Mouse (Mus musculus): ENCODE data around the gene Srp54b.
"Not testable (repeated sequence)": the region's sequence is repeated elsewhere in the genome, so short reads cannot be mapped to it uniquely, and the experiment has no call there.

The Srp54b gene

DNA sequence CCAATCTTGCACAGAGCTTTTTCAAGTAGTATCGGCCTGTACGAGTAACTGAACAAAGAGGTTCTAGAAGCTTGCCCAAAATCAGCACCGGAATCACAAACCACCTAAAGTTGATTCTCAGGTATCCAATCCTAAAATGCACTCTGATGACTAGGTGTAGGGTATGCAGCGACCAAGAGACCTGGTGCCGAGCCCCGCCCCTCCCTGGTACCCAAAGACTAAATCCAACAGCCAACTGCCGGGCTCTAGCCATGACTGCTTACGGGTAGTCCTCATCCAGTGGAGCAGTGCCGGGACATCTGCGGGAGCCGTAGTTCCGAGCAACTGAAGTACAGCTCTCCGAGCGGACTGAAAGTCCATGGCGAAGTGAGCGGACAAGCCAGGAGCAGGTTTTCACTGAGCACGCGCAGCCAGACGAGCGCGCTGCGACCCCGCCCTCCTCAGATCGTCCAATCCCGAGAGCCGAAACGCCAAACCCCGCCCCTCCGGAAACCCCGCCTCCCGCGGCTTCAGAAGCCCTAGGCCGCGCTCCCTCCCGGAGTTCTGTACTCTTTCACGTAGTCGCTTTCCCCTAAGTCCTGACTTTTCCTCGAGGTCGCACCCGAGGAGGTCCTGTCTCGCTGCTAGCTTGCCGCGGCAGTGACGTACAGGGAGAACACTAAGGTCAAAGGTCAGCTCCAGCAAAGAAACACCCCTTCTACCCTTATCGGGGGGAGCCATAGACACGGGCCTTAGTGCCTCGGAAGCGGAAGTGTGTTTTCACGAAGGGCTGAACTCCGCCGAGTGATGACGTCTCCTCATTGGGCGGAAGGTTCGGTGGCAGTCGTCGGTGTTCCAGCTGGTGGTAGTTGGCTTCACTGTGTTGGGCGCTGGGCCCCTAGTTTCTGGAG is at the start of gene Srp54b:
Gene Srp54b (plus strand): TSS at position 546 of the 890 bp plus-strand sequence.
- not testable (repeated sequence) for DNase-seq (ENCODE audit: extremely low read depth, low read depth, low spot score)

DNA sequence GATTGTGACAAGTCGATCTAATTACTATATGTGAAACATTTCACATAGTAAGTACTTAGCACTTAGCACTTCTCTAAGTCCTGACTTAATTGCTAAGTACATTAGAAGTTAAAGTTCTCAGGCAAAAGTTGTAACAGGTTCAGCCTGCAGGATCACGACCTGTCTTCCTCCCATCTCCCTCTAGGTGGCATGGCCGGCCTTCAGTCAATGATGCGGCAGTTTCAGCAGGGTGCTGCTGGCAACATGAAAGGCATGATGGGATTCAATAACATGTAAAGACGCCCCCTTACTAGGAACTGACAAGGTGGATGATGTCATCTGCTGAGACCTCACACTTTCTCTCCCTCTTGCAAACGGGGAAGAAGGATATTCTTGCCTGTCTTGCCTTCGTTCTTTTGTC is 42.3 kb upstream of the Srp54b start:
- DNase-seq (ENCODE audit: extremely low read depth, low read depth, low spot score): not testable (repeated sequence)

DNA sequence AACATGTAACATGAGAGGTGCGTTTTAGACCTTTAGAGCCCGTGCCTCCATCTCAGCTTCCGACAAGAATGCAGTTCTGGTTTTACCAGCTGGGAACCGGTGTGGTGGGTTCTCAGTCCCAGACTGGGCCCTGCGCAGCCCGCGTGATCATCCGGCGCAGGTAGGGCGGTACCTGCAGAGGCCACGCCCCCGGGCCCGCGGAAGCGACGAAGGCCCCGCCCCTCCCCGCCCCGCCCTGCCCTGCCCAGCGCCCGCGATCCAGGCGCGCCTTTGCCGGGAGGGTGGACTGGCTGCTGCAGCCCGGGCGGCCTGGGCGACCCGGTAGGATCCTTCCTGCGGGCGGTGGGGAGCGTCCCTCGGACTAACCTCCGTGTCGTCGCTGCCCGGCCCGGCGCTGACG is 30.7 kb upstream of the Srp54b start, which contains the start of gene Fam177a:
Gene Fam177a (plus strand): TSS at position 228 of the 400 bp plus-strand sequence.
- not testable (repeated sequence) for DNase-seq (ENCODE audit: extremely low read depth, low read depth, low spot score)

DNA sequence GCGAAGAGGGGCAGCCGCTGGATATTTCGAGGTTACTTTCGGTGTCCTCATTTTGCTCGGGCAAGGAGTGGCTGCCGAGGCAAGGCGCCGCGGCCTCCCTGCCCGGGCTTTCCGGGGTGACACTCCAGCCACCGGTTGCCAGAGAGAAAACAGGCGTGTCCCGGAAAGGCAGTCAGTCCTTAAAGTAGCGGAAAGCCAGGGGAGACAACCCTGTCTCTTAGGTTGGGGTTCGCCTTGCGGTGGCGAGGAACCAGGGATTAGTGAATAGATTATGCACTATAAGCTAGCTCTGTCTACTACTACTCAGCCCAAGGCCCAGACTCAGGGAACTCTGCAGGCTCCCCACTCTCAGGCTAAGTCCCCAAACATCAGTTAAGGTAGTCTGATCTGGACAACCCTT is 30.2 kb upstream of the Srp54b start:
- DNase-seq (ENCODE audit: extremely low read depth, low read depth, low spot score): not testable (repeated sequence)

DNA sequence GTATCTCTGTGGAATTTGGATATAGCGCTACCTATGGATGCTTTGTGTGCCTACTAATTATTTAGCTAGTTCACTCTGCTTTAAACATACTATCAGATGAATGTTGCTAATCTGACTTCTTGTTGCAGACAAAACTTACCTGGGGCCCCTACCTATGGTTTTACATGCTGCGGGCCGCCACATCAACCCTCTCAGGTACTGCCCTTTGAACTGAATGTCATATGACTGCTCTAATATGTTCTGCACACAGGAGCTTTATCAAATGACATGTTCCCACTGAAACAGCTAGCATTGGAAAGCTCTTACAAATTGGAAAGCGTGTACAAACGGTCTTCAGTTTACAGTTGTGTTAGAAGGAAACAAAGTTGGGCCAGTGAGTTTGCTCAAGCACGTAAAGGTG is 19.4 kb upstream of the Srp54b start:
- DNase-seq (ENCODE audit: extremely low read depth, low read depth, low spot score): not testable (repeated sequence)

DNA sequence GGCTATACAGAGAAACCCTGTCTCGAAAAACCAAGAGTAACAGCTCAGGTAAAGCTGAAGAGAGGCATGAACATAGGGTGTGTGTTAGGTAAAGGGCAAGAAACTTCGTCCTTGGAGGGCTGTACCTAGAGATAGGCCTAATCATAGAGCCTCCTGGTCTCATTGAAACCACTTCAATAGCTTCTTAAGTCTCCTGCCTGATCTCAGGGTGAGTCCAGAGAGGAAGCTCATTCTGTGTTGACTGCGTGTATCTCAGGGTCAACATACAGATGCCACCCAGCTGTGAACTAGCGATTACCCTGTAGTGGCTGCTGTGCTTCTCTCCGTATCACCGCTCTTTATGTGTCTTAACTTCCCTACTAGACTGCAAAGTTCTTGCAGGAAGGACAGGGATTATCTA is 17.0 kb upstream of the Srp54b start:
- DNase-seq (ENCODE audit: extremely low read depth, low read depth, low spot score): not testable (repeated sequence)

DNA sequence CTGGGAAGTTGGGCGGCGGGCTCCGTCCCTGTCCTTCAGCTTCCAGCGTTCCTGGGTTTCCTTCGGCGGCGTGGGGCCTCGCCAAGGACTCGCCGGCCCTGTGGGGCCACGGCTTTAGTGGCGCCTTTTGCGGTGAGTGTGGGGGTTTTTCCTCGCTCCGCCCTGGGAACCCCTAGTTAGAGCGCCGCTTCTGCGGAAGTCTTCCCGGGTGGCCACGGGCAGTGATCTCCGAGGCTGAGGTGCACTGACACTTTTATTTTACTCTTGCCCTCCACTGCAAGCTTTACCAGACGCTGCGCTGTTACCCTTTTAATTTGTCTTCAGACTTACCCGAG is 512 bp downstream of the Srp54b start:
- not testable (repeated sequence) for DNase-seq (ENCODE audit: extremely low read depth, low read depth, low spot score)

DNA sequence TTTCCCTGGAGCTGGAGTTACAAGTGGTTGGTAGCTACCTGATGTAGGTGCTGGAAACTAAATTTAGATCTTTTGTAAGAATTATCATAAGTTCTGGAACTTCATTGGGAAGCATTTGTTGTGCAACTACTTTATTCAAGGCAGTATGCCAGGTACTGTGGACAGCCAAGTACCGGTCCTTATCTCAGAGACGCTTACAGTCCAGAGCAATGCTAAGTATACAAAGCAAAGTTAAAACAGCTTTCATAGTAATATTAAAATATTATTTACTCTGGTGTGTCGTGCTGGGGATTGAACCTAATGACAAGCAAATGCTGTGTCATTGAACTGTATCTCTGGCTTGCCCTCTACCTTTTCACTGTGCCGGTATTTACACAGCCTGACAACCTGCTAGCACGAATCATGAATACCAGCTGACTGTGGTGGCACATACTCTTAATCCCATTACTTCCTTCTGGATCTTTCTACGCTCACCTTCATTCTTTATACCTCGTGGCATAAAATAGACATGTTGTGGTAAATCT is 12.2 kb downstream of the Srp54b start:
- not testable (repeated sequence) for DNase-seq (ENCODE audit: extremely low read depth, low read depth, low spot score)

DNA sequence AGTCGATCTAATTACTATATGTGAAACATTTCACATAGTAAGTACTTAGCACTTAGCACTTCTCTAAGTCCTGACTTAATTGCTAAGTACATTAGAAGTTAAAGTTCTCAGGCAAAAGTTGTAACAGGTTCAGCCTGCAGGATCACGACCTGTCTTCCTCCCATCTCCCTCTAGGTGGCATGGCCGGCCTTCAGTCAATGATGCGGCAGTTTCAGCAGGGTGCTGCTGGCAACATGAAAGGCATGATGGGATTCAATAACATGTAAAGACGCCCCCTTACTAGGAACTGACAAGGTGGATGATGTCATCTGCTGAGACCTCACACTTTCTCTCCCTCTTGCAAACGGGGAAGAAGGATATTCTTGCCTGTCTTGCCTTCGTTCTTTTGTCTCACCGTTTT is 32.8 kb downstream of the Srp54b start:
- not testable (repeated sequence) for DNase-seq (ENCODE audit: extremely low read depth, low read depth, low spot score)

DNA sequence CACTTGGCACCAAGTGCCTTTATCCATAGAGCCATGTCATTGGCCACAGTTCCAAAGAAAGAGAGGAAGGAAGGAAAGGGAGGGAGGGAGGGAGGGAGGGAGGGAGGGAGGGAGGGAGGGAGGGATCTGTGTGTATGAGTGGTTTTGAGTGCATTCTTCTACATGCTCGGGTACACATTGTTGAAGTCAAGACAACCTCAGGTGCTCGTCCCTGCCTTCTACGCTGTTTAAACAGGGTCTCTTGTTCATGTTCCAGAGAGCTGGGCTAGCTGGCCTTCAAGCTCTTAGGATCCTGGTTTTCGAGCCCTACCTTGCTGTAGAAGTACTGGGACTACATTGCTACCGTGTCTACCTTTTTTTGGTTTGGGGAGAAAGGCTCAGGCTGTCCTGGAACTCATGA is 34.2 kb downstream of the Srp54b start:
- DNase-seq (ENCODE audit: extremely low read depth, low read depth, low spot score): not testable (repeated sequence)

DNA sequence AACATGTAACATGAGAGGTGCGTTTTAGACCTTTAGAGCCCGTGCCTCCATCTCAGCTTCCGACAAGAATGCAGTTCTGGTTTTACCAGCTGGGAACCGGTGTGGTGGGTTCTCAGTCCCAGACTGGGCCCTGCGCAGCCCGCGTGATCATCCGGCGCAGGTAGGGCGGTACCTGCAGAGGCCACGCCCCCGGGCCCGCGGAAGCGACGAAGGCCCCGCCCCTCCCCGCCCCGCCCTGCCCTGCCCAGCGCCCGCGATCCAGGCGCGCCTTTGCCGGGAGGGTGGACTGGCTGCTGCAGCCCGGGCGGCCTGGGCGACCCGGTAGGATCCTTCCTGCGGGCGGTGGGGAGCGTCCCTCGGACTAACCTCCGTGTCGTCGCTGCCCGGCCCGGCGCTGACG is 44.4 kb downstream of the Srp54b start, which contains the start of gene 1700047I17Rik2:
Gene 1700047I17Rik2 (plus strand): TSS at position 287 of the 400 bp plus-strand sequence.
- not testable (repeated sequence) for DNase-seq (ENCODE audit: extremely low read depth, low read depth, low spot score)

DNA sequence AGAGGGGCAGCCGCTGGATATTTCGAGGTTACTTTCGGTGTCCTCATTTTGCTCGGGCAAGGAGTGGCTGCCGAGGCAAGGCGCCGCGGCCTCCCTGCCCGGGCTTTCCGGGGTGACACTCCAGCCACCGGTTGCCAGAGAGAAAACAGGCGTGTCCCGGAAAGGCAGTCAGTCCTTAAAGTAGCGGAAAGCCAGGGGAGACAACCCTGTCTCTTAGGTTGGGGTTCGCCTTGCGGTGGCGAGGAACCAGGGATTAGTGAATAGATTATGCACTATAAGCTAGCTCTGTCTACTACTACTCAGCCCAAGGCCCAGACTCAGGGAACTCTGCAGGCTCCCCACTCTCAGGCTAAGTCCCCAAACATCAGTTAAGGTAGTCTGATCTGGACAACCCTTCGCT is 44.9 kb downstream of the Srp54b start:
- DNase-seq (ENCODE audit: extremely low read depth, low read depth, low spot score): not testable (repeated sequence)

DNA sequence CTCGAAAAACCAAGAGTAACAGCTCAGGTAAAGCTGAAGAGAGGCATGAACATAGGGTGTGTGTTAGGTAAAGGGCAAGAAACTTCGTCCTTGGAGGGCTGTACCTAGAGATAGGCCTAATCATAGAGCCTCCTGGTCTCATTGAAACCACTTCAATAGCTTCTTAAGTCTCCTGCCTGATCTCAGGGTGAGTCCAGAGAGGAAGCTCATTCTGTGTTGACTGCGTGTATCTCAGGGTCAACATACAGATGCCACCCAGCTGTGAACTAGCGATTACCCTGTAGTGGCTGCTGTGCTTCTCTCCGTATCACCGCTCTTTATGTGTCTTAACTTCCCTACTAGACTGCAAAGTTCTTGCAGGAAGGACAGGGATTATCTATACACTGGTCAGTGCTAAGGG is 58.0 kb downstream of the Srp54b start:
- DNase-seq (ENCODE audit: extremely low read depth, low read depth, low spot score): not testable (repeated sequence)

DNA sequence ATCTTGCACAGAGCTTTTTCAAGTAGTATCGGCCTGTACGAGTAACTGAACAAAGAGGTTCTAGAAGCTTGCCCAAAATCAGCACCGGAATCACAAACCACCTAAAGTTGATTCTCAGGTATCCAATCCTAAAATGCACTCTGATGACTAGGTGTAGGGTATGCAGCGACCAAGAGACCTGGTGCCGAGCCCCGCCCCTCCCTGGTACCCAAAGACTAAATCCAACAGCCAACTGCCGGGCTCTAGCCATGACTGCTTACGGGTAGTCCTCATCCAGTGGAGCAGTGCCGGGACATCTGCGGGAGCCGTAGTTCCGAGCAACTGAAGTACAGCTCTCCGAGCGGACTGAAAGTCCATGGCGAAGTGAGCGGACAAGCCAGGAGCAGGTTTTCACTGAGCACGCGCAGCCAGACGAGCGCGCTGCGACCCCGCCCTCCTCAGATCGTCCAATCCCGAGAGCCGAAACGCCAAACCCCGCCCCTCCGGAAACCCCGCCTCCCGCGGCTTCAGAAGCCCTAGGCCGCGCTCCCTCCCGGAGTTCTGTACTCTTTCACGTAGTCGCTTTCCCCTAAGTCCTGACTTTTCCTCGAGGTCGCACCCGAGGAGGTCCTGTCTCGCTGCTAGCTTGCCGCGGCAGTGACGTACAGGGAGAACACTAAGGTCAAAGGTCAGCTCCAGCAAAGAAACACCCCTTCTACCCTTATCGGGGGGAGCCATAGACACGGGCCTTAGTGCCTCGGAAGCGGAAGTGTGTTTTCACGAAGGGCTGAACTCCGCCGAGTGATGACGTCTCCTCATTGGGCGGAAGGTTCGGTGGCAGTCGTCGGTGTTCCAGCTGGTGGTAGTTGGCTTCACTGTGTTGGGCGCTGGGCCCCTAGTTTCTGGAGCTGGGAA is 75.0 kb downstream of the Srp54b start, which contains the start of gene Srp54c:
Gene Srp54c (plus strand): TSS at position 543 of the 894 bp plus-strand sequence.
- not testable (repeated sequence) for DNase-seq (ENCODE audit: extremely low read depth, low read depth, low spot score)

DNA sequence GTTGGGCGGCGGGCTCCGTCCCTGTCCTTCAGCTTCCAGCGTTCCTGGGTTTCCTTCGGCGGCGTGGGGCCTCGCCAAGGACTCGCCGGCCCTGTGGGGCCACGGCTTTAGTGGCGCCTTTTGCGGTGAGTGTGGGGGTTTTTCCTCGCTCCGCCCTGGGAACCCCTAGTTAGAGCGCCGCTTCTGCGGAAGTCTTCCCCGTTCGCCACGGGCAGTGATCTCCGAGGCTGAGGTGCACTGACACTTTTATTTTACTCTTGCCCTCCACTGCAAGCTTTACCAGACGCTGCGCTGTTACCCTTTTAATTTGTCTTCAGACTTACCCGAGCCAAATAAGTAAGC is 75.6 kb downstream of the Srp54b start:
- DNase-seq (ENCODE audit: extremely low read depth, low read depth, low spot score): not testable (repeated sequence)

Data from fat pad, adult 2 months (tissue).